34 mouse cellular contexts compared by ENCODE assay signal in the genomic region with DNA sequence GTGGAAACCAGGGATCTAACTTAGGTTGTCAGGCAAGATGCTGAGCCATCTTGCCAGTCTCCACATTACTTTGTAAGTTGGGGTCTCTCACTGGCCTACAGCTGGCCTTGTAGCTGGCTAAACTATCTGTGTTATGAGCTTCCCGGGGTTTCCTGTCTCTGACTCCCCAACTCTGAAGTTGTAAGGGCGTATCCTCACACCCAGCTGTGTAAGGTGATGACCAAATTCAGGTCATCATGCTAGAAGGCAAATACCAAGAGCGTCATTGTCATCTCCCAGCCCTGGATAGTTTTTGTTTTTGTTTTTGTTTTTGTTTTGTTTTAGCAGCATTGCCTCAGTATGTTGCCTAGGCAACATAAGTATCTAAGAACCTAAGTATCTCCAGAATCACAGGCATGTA. TPM values are rescaled to one million over a fixed set of nuclear protein-coding genes. Genes with fewer than 3 reads are reported as not detected.
"Had no signal": no experiment of that assay in that cellular context is flagged by ENCODE, and none has a peak within 500 bp of the region (broad histone marks: within the 10 kb centered on the region; RNA-seq: fewer than 3 reads in every experiment).

No protein-coding gene starts in this region.

- H3K27me3 ChIP-seq: limb, embryonic 13.5 days; limb, embryonic 15.5 days; lung, embryonic 15.5 days; midbrain, embryonic 12.5 days; midbrain, embryonic 13.5 days; midbrain, embryonic 15.5 days had no signal

- H3K36me3 ChIP-seq: limb, embryonic 10.5 days; limb, embryonic 12.5 days; limb, embryonic 13.5 days; limb, embryonic 15.5 days; liver, embryonic 12.5 days; liver, embryonic 13.5 days; liver, embryonic 15.5 days; lung, embryonic 15.5 days; midbrain, embryonic 10.5 days; midbrain, embryonic 12.5 days; midbrain, embryonic 13.5 days; midbrain, embryonic 15.5 days had no signal

- H3K27ac ChIP-seq: limb, embryonic 10.5 days; limb, embryonic 12.5 days; limb, embryonic 13.5 days; limb, embryonic 15.5 days; liver, embryonic 12.5 days; liver, embryonic 13.5 days; liver, embryonic 14.5 days; liver, embryonic 15.5 days; lung, embryonic 15.5 days; macrophage; midbrain, embryonic 10.5 days; midbrain, embryonic 12.5 days; midbrain, embryonic 13.5 days; midbrain, embryonic 15.5 days had no signal

- H3K4me3 ChIP-seq: limb, embryonic 10.5 days; limb, embryonic 12.5 days; limb, embryonic 13.5 days; limb, embryonic 15.5 days; liver, embryonic 12.5 days; liver, embryonic 13.5 days; liver, embryonic 15.5 days; lung, embryonic 15.5 days; megakaryocyte, embryonic 14.5 days; midbrain, embryonic 10.5 days; midbrain, embryonic 12.5 days; midbrain, embryonic 13.5 days; midbrain, embryonic 15.5 days; myocyte had no signal

- DNase-seq: left cerebral cortex, postnatal 4 days; liver; liver, embryonic 13.5 days; liver, postnatal 0 days; lung, adult 18-20 months; lung, adult 2 months; lung, embryonic 14.5 days; lung, postnatal 10 days; lung, postnatal 14 days; lung, postnatal 36 days; lung, postnatal 4 days; midbrain, embryonic 14.5 days had no signal

RNA-seq across cellular contexts. Expression of gene Cdhr5, which starts 6.0 kb away (rescaled TPM):
- polyA plus RNA-seq: limb, embryonic 10.5 days; limb, embryonic 12.5 days; limb, embryonic 13.5 days; lung, embryonic 14.5 days; lung, embryonic 15.5 days; lung, postnatal 0 days; macrophage; midbrain, embryonic 10.5 days; midbrain, embryonic 11.5 days; midbrain, embryonic 12.5 days; midbrain, embryonic 13.5 days; midbrain, embryonic 14.5 days; midbrain, embryonic 15.5 days; midbrain, embryonic 16.5 days; midbrain, postnatal 0 days; neural tube, embryonic 11.5 days had no signal

RNA-seq across cellular contexts. Expression of gene Sct, which starts 8.3 kb away (rescaled TPM):
- polyA plus RNA-seq: liver, adult 2 months; liver, postnatal 0 days; lung, adult 2 months; macrophage had no signal

RNA-seq across cellular contexts. Expression of gene Drd4, which starts 21.2 kb away (rescaled TPM):
- polyA plus RNA-seq: liver, adult 2 months; liver, embryonic 13.5 days; liver, embryonic 14.5 days; liver, embryonic 15.5 days; liver, embryonic 16.5 days; liver, postnatal 0 days; lung, adult 2 months; macrophage; myocyte had no signal
